Mouse (Mus musculus) megakaryocyte progenitor cell, adult 5-6 weeks (primary cell): ENCODE results near the gene Chd3. TPM values are rescaled to one million over a fixed set of nuclear protein-coding genes. Genes with fewer than 3 reads are reported as not detected.

Experiments used
- ATAC-seq: replicated peaks from 2 replicates; pipeline ENCODE4 v1.8.0; 2016; ENCODE audit warnings: mild to moderate bottlenecking, moderate TSS enrichment, inconsistent platforms; ENCODE audit not compliant: poor library complexity
- total RNA-seq, 2 experiments: library from RNA; stranded (forward) in 1 of 2; stranded (reverse) in 1 of 2; fragments of 157-497, 149-512 nt in 1 of 2; fragments of 200-1000 nt in 1 of 2; gene quantifications; 2 replicates each; pipeline versions ENCODE4 v1.2.3 to v1.2.4; 2015 to 2017

Chd3 gene
- total RNA-seq (2015) (17.0 and 22.4 TPM in 2 replicates), total RNA-seq (2017) (19.9 and 38.2 TPM in 2 replicates)

DNA sequence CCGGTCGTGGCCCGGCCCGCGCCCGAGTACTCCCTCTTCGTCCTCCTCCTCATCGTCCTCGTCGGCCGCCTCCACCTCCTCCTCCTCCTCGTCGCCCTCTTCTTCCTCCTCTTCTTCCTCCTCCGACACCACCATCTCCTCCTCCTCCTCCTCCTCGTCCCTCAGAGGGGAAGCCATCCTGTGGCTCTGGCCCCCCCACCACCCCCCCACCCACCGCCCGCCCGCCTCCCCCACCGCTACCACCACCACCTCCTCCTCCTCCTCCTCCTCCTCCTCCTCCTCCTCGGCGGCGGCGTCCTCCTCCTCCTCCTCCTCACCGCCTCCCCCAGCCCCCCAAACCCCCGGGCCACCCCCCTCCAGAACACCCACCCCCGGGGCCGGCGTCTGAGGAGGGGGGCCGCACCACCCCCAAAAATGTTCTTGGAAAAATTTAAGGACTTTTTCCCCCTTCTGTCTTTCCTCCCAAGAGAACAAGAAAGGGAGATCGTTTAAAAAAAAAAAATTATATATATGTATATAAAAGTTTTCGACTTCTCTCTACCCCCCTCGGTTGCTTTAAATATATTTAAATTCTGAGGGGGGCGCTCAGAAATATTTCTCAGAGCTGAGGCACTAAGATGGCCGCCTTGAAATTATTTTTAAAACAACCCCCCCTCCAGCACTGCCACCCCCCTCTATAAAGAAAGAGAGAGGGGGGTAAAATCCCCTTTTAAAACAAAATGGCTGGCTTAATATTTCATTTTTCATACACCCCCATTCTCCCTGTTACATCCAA is at the start of gene Chd3:
Gene Chd3, minus strand, starts transcription at position 192 of the 775 bp plus-strand sequence.
- ATAC-seq = no peak

DNA sequence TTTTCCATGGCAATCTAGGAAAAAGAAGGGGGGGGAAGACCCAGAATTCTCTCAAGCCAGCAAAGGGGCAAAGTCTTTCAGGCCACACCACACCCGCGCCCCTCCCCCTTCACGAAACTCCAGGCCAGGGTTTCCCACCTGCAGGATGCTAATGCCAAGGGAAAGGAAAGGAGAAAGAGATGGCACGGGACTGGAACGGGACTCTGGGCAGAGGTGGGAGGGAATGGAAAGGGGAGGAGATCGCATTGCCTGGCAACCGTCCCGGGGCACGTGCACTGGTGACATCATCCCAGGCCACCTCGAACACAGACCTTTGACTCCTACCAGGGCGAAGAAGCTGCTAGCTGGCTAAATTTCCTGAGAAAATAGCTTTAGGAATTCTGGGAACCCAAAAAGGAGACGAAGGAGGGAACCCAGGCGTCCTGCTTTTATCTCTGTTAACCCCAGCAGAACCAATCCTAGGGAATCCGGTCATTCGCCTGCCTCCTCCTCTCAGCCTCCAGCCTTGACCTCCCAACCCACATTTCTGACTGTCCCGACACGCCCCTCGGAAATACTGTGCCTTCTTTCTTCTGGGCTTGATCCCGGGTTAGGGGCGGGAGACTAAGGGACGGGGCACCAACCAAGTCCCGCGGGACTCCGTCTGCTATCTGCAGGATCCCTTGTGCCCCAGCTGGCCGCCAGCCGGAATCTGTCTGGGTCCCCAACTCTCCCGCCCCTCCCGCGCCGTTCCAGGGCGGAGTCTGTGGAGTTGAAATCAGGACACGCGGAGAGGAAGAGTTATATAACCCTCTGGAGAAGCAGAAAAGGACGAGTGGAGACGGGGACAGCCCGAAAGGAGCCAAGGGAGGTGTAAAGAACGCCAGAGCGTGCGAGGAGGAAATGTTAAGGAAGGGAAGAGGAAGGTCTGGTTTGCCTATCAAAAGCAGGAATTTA is 48.5 kb upstream of the Chd3 start:
- ATAC-seq = peak; percentile 38

DNA sequence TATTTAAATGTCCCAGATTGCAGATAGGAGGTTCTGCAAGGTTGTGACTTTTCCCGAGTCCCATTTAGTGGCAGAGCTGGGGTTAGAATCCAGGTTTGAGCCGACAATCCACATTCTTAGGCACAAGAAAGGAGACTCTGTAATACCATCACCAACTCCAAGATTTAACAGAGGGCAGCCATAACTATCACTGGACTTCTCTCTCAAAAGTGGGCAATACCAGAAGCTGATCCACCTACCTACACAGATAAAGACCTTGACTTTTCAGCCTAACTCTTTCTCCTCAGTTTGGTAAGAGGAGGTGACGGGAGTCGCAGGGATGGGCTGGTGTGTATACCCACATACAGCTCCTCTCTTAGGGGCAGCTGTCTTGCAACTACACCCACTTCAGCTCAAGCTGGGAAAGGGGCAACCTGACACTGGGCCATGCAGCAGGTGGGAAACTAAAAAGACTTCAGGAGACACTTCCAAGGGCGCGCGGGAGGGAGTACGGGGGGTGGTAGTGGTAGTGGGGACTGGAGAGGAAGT is 47.8 kb upstream of the Chd3 start:
- ATAC-seq = no peak

DNA sequence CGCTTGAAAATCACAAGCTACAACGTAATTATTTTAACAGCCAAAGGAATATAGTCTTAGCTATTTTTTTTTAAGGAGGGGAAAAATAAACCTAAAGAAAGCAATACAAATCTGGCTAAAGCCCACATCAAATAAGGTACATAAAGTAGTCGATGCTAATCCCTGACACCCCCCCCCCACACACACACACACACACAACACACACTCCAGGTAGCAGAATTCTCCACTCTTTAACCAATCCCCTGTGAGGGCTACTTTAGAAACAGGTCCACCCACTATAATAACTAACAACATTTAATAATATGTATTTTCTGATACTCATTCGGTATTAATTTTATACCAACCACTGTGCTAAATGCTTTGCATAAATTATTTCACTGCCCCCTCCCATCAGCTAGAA is 47.3 kb upstream of the Chd3 start:
- ATAC-seq = no peak

DNA sequence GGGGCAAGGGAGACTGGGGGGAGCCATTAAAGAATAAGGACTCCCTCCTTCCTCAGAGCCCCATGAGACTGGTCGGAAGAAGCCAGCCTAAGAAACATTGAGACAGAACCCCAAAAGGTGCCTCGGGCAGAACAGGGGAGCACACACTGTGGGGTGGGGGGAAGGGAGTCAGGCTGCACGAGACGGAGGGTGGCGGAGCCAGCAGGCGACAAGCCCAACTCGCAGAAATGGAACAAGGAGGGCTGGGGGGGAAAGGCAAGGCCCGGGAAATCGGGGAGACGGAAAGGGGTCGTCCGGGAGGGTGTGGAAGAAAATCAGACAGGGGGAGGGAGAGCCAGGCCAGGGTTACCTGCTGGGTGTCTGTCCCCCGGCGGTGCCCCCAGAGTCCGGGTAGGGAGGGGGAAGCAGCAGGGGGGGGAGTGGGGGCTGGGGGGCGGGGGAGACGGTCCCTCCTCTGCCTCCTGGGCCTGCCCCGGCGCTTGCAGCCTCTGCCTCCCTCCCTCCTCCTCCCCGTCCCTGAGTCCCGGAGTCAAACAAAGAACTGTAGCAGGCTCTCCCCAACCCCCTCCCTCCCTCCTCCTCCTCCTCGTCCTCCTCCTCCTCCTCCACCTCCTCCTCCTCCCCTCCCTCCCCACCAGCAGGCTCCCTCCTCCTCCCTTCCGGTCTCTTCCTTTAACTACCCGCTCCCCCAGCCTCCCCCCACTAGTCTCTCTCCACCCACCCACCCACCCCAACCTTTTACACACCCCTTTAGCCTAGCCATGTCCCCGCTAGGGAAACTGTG is 46.7 kb upstream of the Chd3 start:
- ATAC-seq = no peak

DNA sequence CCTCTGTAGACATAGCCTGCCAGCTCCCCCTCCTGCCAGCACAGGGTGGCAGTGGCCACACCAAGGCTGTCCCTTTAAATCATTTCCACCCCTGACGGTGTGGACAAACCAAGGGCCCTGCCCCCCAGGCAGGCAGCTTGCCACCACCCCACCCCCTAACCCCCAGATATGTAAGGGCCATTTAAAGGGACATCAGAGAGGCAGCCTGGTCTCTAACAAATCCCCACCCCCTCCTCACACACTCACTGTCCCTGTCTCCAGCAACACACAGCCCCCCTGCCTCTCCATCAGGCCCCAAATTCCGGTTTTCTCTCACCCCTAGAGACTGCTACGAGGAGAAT is 46.1 kb upstream of the Chd3 start:
- ATAC-seq = no peak

DNA sequence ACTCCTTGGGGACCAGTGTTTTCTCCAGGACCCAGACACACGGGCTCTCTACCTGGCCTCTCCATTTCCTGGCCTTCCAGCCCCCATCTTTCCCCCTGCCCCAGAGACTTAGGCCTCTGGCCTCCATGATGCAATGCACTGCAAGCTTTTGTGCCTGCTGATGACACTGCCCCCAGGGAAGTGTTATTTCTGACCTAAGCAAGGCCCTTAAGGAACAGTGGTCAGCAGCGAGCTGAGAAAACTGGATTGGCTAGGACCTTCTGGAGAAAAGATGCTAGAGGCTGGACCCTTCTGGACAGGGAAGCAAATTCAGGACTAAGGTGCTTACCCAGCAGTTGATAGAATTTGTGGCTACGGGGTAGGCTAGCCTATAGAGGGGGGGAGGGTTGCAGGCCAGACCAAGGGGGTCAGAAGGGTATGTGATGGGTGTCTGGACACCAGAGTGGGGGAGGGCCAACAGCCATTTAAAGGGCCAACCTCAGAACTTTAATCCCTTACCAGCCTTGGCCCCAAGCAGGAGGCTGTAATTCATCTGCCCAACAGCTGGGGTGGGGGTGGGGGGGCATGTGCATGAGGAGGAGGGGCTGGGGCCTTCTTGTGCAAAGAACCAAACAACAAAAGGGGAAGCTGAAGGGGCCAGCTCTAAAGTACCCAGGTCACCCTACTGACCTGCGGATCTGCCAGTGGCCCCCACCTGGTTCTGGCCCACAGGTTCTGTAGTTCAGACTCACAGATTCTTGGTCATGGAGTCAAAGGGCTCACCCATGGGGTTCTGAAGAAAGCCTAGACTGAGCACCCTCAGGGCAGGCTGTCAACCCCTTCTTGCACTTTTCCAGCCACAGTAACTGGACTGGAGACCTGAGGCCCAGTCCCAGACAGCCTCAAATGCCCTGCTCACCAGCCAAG is 45.5 kb upstream of the Chd3 start:
- ATAC-seq = no peak

DNA sequence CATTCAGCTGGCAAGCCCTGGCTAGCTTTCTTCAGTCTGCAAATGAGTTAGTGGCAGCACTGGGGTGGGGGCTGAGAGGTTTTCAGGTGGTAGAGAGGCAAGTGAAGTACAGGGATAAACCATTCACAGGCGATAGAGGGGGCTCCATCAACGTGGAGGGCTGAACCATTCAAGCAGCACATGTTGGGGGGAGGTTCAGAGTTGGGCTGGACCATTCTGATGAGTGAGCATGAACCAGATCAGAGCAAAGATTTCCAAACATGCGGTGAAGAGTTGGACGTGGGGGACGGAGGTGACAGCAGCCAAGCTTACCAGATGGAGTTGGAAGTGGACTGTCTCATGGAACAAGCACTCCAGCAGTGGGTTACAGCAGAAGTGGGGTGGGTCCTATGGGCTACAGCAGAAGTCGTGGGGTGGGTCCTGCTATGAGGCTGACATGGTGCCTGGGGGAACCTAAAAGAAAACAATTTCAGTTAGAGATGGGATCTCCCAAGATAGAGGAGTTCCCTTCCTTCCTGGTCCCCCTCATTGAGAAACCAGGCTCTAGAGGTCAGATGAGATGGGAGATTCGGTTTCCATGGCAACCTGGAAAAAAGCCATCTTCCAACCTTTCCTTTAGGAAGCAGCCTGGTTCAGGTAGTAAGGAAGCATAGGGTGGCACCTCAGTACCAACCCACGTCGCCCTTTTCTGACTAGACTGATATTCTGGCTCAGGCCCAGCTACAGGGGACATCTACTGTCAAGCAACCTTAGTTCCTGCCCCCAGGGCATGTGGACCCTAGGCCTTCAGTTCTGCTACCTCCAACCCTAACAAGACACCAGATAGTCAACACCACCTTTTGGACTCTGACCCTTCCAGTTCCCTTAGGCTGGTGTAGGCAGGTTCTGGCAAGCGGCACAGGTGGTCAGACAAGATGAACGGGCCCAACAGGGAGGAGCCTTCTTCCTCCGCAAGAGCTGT is 44.3 kb upstream of the Chd3 start, which contains the start of gene Kdm6b:
Gene Kdm6b, minus strand, starts transcription at position 455 of the 961 bp plus-strand sequence.
- ATAC-seq = no peak

DNA sequence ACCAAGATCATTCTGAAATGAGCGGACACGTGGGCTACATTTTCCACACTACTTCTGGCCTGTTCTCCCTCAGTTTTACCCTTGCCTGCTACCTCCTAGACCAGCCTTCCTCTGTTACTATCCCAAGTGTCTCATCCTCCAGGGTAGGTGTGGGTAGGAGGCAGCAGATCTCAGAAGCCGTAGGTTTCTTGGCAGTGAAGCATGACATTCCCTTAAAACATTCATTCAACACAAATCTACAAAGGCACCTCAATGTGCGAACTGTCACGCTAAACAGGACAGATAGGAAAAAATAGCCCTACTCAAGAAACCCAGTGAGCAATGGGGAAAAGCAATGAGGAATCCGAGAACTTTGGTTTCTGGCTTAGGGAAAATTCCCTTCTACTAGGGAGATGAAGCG is 43.3 kb upstream of the Chd3 start:
- ATAC-seq = no peak

DNA sequence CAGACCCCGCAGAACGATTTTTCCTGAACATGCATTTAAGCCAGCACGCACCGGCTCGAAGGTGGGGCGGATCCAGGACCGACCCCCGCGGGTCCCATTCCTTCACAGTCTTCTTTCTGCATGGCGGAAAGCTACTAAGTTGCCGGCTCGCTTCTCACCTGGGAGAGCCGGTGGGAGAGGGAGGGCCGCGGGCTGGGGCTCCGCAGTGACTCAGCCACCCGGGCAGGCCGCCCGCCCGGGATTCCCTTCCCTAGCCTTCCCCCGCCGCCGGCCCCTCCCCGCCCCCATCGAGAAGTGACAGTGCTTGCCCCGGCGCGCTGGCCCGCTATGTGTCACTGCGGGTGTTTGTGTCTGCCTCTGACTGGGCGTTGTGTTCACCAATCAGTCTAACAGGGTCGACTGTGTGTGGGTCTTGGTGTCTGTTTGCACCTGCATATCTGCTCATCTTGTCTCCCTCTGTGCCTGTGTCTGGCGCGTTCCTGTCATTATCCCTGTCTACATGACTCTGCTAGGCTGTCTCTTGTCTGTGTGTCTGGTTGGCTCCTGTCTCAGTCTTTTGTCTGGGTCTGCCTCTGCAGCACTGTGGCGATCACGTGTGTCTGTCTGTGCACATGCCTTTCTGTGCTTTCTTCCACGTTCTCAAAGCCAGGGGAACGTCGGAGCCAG is 42.5 kb upstream of the Chd3 start:
- peak; percentile 5 for ATAC-seq

DNA sequence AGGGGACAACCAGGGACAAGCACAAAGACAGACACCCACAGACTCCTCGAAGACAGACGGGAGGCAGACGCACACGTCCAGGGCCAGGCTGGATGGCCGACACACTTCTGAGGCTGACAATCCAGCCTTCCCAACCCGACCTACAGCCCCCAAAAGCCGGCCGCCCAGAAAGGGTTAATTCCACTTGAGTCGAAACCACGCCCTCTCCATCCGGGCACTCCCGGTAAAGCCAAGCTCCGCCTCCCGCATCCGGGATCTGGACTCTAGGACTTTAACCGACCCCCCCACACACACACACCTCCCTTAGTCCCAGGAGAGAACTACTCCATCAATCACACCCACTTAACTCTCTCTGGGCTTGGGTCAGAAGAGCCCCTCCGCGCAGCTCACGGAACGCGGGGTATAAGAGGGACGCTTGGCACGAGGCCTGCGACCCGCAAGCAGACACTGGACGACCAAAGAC is 41.9 kb upstream of the Chd3 start:
- peak; percentile 27 for ATAC-seq

DNA sequence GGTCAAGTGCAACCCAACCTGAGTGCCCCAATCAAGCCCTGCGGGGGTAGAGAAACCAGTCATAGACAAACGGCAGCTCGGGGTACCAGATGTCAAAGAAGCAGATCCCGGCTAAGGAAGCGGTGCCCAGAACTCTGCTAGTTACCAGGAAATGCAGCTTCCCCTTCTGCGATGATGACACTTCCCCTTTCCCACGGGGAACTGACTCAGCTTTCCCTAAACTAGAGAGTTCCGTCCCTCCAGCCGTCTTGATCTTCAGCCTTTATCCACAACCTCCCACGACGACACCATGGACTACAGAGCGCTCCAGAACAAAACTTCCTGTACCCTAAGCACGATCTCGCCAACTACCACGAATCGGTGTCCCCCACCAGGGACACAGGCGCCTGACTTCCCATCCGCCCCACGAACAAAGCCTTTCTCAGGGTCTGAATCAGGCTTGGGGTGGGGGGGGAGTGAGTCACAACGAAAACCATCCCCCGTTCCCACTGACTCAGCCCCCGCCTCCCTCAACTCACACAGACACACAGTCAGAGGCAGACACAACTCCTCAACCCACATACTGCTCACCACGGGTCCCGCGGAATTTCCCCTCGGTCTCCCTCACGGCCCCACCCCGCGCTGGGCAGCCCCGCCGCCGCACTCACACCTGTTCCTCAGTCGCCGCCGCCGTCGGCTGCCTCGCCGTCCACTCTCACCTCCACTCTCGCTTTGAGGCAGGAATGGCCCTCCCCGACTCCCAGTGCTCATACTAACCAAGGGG is 41.3 kb upstream of the Chd3 start:
- ATAC-seq = peak; percentile 7

DNA sequence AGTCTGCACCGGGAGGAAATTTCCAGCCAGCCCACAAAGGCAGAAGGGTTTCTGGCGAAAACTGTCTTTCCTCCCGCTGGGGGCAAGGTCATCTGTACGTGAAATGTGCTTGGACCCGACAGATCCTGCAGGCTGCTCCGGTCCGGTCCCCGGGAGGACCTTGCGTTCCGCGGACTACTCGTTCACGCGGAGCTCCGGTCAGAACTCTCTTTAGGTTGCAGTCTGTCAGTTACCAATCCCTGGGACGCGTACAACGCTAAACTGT is 40.8 kb upstream of the Chd3 start:
- ATAC-seq = no peak

DNA sequence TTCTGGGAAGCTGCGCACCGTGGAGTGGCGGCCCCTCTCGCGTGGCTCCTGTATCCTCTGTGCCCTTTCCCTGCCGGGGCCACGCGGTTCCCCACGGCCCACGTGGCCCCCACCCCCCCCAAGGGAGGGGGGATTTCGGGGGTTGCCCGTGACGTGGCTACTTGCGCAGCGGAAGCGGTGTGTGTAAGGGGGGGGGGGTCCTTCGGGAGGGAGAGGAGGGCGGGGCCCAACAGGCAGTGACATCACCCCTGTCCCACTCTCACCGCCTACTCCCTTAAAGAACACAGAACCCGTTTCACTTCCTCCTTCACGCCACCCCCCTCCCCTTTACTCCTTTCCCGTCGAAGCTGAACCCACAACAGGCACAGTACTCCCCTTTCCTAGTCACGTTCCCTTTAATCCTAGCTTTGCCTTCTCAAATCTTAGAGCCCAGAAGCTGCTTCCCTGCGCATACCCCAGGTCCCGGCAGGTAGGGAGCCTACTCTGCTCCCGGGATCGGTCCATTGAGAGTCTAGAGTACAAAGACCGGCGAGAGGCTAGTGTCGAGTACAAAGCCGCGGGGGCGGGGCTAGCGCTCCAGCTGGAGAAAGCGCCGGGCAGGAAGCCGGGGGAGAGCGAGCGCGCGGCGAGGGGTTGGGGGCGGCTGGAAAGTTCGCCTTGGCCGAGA is 40.3 kb upstream of the Chd3 start:
- peak; percentile 42 for ATAC-seq

DNA sequence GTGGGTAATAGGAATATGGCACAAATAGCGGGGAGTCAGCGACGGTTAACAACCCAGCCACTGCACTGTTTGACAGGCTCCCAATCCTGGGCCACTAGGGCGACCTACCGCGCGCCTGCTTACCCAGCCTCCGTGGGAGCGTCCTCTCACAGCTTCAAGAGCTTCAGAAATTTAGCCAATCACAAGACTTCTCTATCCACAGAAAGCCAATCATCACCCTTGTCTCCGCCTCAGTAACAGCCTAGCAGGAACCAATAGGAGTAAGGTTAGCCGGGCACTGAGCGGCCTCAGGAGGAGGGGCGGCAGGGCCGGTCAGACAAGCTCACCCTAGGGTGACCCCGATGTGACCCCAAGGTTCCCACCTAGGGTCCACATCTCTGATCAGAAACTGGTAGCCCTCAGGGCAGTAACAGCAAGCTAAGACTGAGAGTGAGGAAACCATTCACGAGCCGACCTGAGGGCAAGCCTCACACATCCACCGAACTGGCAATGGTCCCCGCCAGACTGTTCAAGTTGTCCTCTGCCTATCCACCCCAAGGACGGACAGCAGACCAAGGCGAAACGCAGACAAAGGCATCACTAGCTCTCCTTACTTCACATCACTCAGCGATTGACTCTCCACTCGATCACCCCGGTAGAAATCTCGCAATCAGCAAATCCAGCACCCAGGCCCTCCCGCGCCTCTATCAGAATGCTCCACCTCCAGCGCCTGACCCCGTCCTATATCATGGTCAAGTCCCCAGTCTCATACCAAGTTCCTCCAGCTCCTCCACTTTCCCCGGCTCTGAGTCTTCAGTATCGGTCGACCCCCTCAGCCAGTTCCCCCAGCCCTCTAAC is 39.6 kb upstream of the Chd3 start:
- peak; percentile 65 for ATAC-seq

DNA sequence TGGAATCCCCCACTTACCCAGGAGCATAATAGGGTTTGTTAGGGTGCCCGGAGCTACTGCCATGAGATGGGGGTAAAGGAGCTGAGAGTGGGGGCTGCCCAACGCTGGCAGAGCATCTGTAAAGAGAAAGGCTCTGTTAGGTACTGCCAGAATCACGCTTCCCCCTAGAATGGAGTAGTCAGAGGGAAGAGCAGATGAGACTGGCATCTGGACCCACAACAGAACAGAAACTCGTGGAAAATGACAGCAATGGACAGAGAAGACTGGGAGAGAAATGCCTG is 38.5 kb upstream of the Chd3 start:
- ATAC-seq = no peak
